Mouse (Mus musculus) bone marrow, adult 2 months (tissue): ENCODE measurements around the gene Ddx5.

Experiments
- CTCF ChIP-seq: fragments of 200-500 bp; IDR thresholded peaks from 2 replicates; pipeline ENCODE4 v1.5.1; 2011; ENCODE audit warnings: low read length, control low read depth; ENCODE audit not compliant: control insufficient read depth, insufficient read depth
- POLR2A ChIP-seq: fragments of 200-500 bp; IDR thresholded peaks from 2 replicates; pipeline ENCODE4 v1.6.1; 2011; ENCODE audit warnings: low read depth, mild to moderate bottlenecking, control low read depth, low read length, borderline replicate concordance; ENCODE audit not compliant: control insufficient read depth

- no peak for TF ChIP-seq CTCF
- no peak for TF ChIP-seq POLR2A
These were observed 28.5 kb downstream of the Ddx5 start for GRCm38 (mm10) chr11:106760511-106760910.
